Mouse (Mus musculus): ENCODE results near the gene Cyp4f39. TPM values are rescaled to one million over a fixed set of nuclear protein-coding genes. Genes with fewer than 3 reads are reported as not detected.
"Not testable (repeated sequence)": the region's sequence is repeated elsewhere in the genome, so short reads cannot be mapped to it uniquely, and the experiment has no call there.

Cyp4f39 gene
- polyA plus RNA-seq, 1 experiment from 2014 or later = 57.9 TPM

- TF ChIP-seq CTCF (IDR thresholded peaks at IDR 0.05; ENCODE audit: low read depth) (no peak), EP300 (optimal IDR thresholded peaks at IDR 0.05) (no peak)
- no peak overlapping the region for H3K4me3 ChIP-seq (ENCODE audit: low read depth, low read length)
- no peak overlapping the region for H3K9ac ChIP-seq (ENCODE audit: low read length)
- ATAC-seq (ENCODE audit: low FRiP score, low TSS enrichment) = no peak
- no peak for DNase-seq (ENCODE audit: low spot score)
- H3K27ac ChIP-seq (replicated peaks) = no peak overlapping the region
- H3K4me2 ChIP-seq (replicated peaks; ENCODE audit: low read depth) = no peak overlapping the region
- H3K27me3 ChIP-seq (ENCODE audit: control insufficient read depth, insufficient read depth, low read length) = no peaks in the 10 kb centered on the region
- no peaks in the 10 kb centered on the region for H3K9me3 ChIP-seq (ENCODE audit: control insufficient read depth, low read length)
- WGBS = 75% methylated on average over 5 of the region's 5 CpGs
- no peaks in the 10 kb centered on the region for H3K36me3 ChIP-seq (ENCODE audit: control insufficient read depth, insufficient read depth, low read length)
- H3K4me1 ChIP-seq (replicated peaks; ENCODE audit: control insufficient read depth, insufficient read depth) = no peaks in the 10 kb centered on the region
Measured at GRCm38 (mm10) chr17:32522816-32523215, 70.3 kb downstream of the Cyp4f39 start.

- DNase-seq (ENCODE audit: low spot score) = no peak
- H3K9ac ChIP-seq (ENCODE audit: low read length) = no peak overlapping the region
- TF ChIP-seq EP300 (optimal IDR thresholded peaks at IDR 0.05) = no peak
- TF ChIP-seq CTCF (IDR thresholded peaks at IDR 0.05; ENCODE audit: low read depth) = no peak
- no peak overlapping the region for H3K4me2 ChIP-seq (replicated peaks; ENCODE audit: low read depth)
- no peaks in the 10 kb centered on the region for H3K36me3 ChIP-seq (ENCODE audit: control insufficient read depth, insufficient read depth, low read length)
- H3K4me3 ChIP-seq (ENCODE audit: low read depth, low read length) = no peak overlapping the region
- H3K27me3 ChIP-seq (ENCODE audit: control insufficient read depth, insufficient read depth, low read length) = no peaks in the 10 kb centered on the region
- no peak overlapping the region for H3K27ac ChIP-seq (replicated peaks)
- no peaks in the 10 kb centered on the region for H3K4me1 ChIP-seq (replicated peaks; ENCODE audit: control insufficient read depth, insufficient read depth)
- ATAC-seq (ENCODE audit: low FRiP score, low TSS enrichment) = no peak
- WGBS = 89% methylated on average over 11 of the region's 11 CpGs
- H3K9me3 ChIP-seq (ENCODE audit: control insufficient read depth, low read length) = no peaks in the 10 kb centered on the region
Measured at GRCm38 (mm10) chr17:32523895-32524294, 71.4 kb downstream of the Cyp4f39 start.

DNA sequence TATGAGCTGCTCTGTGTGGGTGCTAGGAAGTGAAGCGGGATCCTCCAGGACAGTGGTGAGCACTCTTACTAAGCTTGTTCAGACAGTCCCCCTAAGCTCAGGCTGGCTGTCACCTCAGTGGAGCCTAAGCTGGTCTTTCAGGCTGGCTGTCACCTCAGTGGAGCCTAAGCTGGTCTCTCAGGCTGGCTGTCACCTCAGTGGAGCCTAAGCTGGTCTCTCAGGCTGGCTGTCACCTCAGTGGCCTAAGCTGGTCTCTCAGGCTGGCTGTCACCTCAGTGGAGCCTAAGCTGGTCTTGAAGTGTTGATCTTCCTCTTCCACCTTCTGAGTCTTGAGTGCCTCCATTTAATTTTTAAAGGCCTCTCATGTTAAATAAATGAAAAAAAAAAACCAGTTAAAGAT is 73.8 kb downstream of the Cyp4f39 start:
- H3K36me3 ChIP-seq (ENCODE audit: control insufficient read depth, insufficient read depth, low read length); H3K27ac ChIP-seq (replicated peaks); DNase-seq (ENCODE audit: low spot score); H3K9ac ChIP-seq (ENCODE audit: low read length); H3K4me3 ChIP-seq (ENCODE audit: low read depth, low read length); ATAC-seq (ENCODE audit: low FRiP score, low TSS enrichment); H3K9me3 ChIP-seq (ENCODE audit: control insufficient read depth, low read length); H3K4me1 ChIP-seq (replicated peaks; ENCODE audit: control insufficient read depth, insufficient read depth); H3K27me3 ChIP-seq (ENCODE audit: control insufficient read depth, insufficient read depth, low read length); H3K4me2 ChIP-seq (replicated peaks; ENCODE audit: low read depth): not testable (repeated sequence)
- WGBS = 94% methylated on average over 1 of the region's 1 CpGs

GRCm38 (mm10) chr17:32527748-32528147 is 75.2 kb downstream of the Cyp4f39 start:
- Histone ChIP-seq H3K4me1 (replicated peaks; ENCODE audit: control insufficient read depth, insufficient read depth) (no peaks in the 10 kb centered on the region), H3K4me3 (ENCODE audit: low read depth, low read length) (no peak overlapping the region), H3K9me3 (ENCODE audit: control insufficient read depth, low read length) (no peaks in the 10 kb centered on the region), H3K27ac (replicated peaks) (no peak overlapping the region), H3K4me2 (replicated peaks; ENCODE audit: low read depth) (no peak overlapping the region; the same call in 1 of the 2 replicates), H3K36me3 (ENCODE audit: control insufficient read depth, insufficient read depth, low read length) (no peaks in the 10 kb centered on the region), H3K27me3 (ENCODE audit: control insufficient read depth, insufficient read depth, low read length) (no peaks in the 10 kb centered on the region), H3K9ac (ENCODE audit: low read length) (no peak overlapping the region)
- TF ChIP-seq EP300 (optimal IDR thresholded peaks at IDR 0.05) = no peak
- 0 out of 2 replicates have a peak, but pooled peaks have one; percentile 4 for TF ChIP-seq CTCF (IDR thresholded peaks at IDR 0.05; ENCODE audit: low read depth)
- no peak for ATAC-seq (ENCODE audit: low FRiP score, low TSS enrichment)
- no peak for DNase-seq (ENCODE audit: low spot score)
- WGBS = 81% methylated on average over 11 of the region's 11 CpGs

- peak; percentile 90 for TF ChIP-seq CTCF (IDR thresholded peaks at IDR 0.05; ENCODE audit: low read depth)
- no peak for TF ChIP-seq EP300 (optimal IDR thresholded peaks at IDR 0.05)
- peak overlapping the region; percentile 50 for H3K4me2 ChIP-seq (replicated peaks; ENCODE audit: low read depth)
- no peaks in the 10 kb centered on the region for H3K27me3 ChIP-seq (ENCODE audit: control insufficient read depth, insufficient read depth, low read length)
- 21% methylated on average over 26 of the region's 26 CpGs for WGBS
- peak overlapping the region; percentile 40; the same call in 1 of the 2 replicates for H3K27ac ChIP-seq (replicated peaks)
- no peaks in the 10 kb centered on the region for H3K9me3 ChIP-seq (ENCODE audit: control insufficient read depth, low read length)
- DNase-seq (ENCODE audit: low spot score) = peak; percentile 94
- H3K4me1 ChIP-seq (replicated peaks; ENCODE audit: control insufficient read depth, insufficient read depth) = no peaks in the 10 kb centered on the region
- H3K36me3 ChIP-seq (ENCODE audit: control insufficient read depth, insufficient read depth, low read length) = no peaks in the 10 kb centered on the region
- peak overlapping the region; percentile 51 for H3K9ac ChIP-seq (ENCODE audit: low read length)
- peak; percentile 97 for ATAC-seq (ENCODE audit: low FRiP score, low TSS enrichment)
- H3K4me3 ChIP-seq (ENCODE audit: low read depth, low read length) = peak overlapping the region; percentile 30
Measured at GRCm38 (mm10) chr17:32528408-32529337, 76.2 kb downstream of the Cyp4f39 start.

DNA sequence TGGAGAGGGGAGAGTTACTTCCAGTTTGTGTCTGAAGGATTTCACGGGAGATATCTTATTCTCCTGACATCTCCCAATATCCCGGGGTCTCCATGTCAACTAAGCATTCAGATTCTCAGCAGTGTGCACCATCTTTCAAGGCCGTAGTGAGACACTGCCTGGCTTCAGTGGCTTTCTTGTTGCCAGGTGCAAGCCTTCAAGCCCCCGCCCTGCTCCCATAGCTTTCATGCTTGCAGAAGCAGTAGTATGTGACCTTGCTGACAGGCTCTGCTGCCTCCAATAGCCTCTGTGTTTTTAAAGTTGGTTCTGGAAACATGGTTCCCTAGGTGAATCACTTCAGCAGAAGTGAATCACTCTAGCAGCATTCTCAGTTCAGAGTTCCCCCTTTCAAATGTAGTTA is 79.8 kb downstream of the Cyp4f39 start:
- H3K9ac ChIP-seq (ENCODE audit: low read length); H3K4me3 ChIP-seq (ENCODE audit: low read depth, low read length); H3K4me2 ChIP-seq (replicated peaks; ENCODE audit: low read depth); ATAC-seq (ENCODE audit: low FRiP score, low TSS enrichment); DNase-seq (ENCODE audit: low spot score); H3K36me3 ChIP-seq (ENCODE audit: control insufficient read depth, insufficient read depth, low read length); H3K27me3 ChIP-seq (ENCODE audit: control insufficient read depth, insufficient read depth, low read length); H3K4me1 ChIP-seq (replicated peaks; ENCODE audit: control insufficient read depth, insufficient read depth); H3K27ac ChIP-seq (replicated peaks); H3K9me3 ChIP-seq (ENCODE audit: control insufficient read depth, low read length): not testable (repeated sequence)
- whole genome bisulfite sequencing = 44% methylated on average over 4 of the region's 4 CpGs

Measured in stomach, postnatal 0 days (tissue).